Mouse (Mus musculus): ENCODE data around the gene Gm1673. TPM values are rescaled to one million over a fixed set of nuclear protein-coding genes. Genes with fewer than 3 reads are reported as not detected.

Gene Gm1673
- polyA plus RNA-seq (2014; fragmentation: Nextera tagmentation; extraction: Ambion mirVana), result 57.5 and 61.1 TPM in 2 replicates

DNA sequence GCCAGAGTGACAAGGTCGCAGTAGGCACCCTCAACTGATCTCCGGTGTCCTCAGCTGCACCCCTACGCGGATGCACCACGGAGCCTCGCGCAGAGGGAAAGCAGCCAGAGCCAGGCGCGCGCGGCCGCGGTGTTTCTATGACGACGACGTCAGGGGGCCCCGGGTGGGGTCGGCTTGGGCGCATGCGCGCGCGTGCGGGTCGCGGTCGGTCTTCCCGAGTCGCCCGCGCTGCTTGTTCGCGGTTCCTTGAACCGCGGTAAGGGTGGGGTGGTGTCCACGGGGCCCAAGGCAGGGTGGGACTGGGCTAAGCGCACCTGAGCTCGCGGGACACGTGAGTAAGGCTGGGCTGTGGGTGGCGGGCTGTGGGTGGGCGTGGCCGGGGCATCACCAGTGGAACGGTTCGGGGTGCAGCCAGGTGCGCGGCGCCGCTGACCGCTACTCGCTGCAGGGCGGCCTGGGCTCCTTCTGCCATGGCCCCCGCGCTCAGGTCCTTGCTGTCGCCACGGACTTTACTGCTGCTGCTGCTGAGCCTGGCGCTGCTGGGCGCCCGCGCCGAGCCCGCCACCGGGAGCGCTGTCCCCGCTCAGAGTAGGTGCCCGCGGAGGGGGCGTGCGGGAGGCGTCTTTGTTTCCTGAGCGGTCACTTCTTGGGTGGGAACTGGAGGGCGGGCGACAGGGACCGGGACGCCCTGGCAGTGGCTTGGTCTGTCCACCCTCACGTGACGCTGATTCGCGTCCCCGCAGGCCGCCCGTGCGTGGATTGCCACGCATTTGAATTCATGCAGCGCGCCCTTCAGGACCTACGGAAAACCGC lies at the start of gene Gm1673:
Gene Gm1673, plus strand, starts transcription at position 125 of the 813 bp plus-strand sequence.
- Histone ChIP-seq H3K36me3 (ENCODE audit: insufficient read depth) (no peaks in the 10 kb centered on the region), H3K27ac (ENCODE audit: low read depth) (no peak within 1 kb of the TSS; the same call in 1 of the 2 replicates)
- peak; percentile 89 for ATAC-seq (ENCODE audit: insufficient read depth)

DNA sequence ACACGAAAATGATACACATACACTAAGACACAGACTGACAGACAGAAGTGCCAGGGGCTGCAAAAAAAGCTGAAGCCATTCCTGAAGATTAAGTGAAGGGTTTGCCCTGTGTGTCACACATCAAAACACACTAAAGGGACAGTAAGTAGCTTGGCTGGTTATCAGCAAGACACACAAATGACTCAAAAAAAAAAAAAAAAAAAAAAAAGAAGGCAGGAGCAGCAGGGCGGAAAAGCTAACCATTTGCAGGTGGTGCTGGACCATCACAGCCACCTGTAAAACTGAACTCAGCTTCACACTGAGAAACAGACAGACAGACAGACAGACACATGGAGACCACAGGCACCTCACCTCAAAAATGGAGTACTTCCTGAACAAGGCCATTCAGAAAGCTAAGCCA lies 49.2 kb upstream of the Gm1673 start:
- H3K4me1 ChIP-seq (ENCODE audit: insufficient read depth), result peaks cover 10% of the 10 kb centered on the region
- H3K27ac ChIP-seq (ENCODE audit: low read depth), result no peak overlapping the region
- ATAC-seq (ENCODE audit: insufficient read depth) (no peak), DNase-seq (no peak)
- peak overlapping the region; percentile 87 for H3K4me2 ChIP-seq
- H3K4me3 ChIP-seq (ENCODE audit: low read depth, low read length), result peak overlapping the region; percentile 89
- H3K9me3 ChIP-seq (ENCODE audit: low read depth, low read length), result no peaks in the 10 kb centered on the region; the same call in 1 of the 2 replicates
- peaks cover 18% of the 10 kb centered on the region for H3K36me3 ChIP-seq (ENCODE audit: insufficient read depth)
- H3K9ac ChIP-seq, result no peak overlapping the region
- H3K27me3 ChIP-seq (ENCODE audit: insufficient read depth, low read length), result no peaks in the 10 kb centered on the region
- no peak for TF ChIP-seq CTCF (IDR thresholded peaks at IDR 0.05; ENCODE audit: low read depth)
- WGBS, result 81% methylated on average over 2 of the region's 2 CpGs

More for the DNA sequence above, at the start of gene Gm1673:
- DNase-seq, result peak; percentile 95
- TF ChIP-seq CTCF (IDR thresholded peaks at IDR 0.05; ENCODE audit: low read depth), result peak; percentile 20
- under 1% methylated on average over 87 of the region's 88 CpGs for WGBS
- no peaks in the 10 kb centered on the region for H3K27me3 ChIP-seq (ENCODE audit: insufficient read depth, low read length)
- peaks cover 6% of the 10 kb centered on the region; the same call in 1 of the 2 replicates for H3K4me1 ChIP-seq (ENCODE audit: insufficient read depth)
- H3K9ac ChIP-seq, result peak within 1 kb of the TSS; percentile 72
- peak within 1 kb of the TSS; percentile 96 for H3K4me2 ChIP-seq
- no peaks in the 10 kb centered on the region for H3K9me3 ChIP-seq (ENCODE audit: low read depth, low read length)
- peak within 1 kb of the TSS; percentile 85 for H3K4me3 ChIP-seq (ENCODE audit: low read depth, low read length)

DNA sequence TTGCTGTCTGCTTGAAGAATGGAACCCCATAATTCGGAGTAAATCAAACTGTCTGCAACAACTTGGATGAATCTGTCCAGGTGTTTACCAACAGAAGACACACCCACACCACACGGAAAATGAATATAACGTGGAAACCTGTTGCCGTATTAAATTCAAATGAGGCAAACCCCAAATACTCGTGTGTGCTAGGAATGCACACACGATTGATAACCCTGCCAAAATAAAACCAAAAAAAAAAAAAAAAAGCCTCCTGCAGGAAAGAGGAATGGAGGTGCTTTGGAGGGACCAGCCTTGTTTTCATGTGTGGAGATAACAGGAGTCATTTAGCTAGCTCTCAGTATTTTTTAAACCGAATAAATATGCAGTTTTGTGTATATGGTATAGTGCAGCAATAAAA lies 48.4 kb upstream of the Gm1673 start:
- Histone ChIP-seq H3K27me3 (ENCODE audit: insufficient read depth, low read length) (no peaks in the 10 kb centered on the region), H3K4me3 (ENCODE audit: low read depth, low read length) (peak overlapping the region; percentile 89), H3K27ac (ENCODE audit: low read depth) (no peak overlapping the region), H3K4me1 (ENCODE audit: insufficient read depth) (peaks cover 10% of the 10 kb centered on the region), H3K9ac (no peak overlapping the region), H3K9me3 (ENCODE audit: low read depth, low read length) (0 out of 2 replicates have a peak, but pooled peaks cover under 1% of the 10 kb centered on the region), H3K4me2 (peak overlapping the region; percentile 87), H3K36me3 (ENCODE audit: insufficient read depth) (peaks cover 12% of the 10 kb centered on the region)
- no peak for TF ChIP-seq CTCF (IDR thresholded peaks at IDR 0.05; ENCODE audit: low read depth)
- WGBS, result 69% methylated on average over 7 of the region's 7 CpGs
- ATAC-seq (ENCODE audit: insufficient read depth) (no peak), DNase-seq (no peak)

DNA sequence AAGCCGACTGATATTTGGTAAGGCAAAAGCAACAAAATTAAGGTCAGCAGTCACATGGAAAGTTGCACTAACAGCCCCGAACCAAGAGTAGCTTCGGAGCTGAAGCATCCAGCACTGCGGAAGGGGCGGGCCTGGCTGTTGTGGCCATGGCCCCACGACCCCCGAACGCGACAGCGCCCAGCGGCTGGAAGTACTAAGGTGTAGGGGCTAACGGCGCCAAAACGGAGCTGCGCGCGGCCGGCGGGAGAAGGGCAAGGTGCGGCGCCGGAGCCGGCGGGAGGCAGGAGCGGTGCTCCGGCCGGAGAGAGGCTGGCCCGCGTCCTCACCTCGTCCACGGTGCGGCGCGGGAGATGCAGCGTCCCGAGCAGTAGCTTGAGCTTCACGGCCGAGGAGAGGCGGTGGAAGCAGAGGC lies 47.5 kb upstream of the Gm1673 start:
- H3K9ac ChIP-seq, result peak overlapping the region; percentile 90
- peak; percentile 69 for DNase-seq
- no peaks in the 10 kb centered on the region for H3K27me3 ChIP-seq (ENCODE audit: insufficient read depth, low read length)
- peak; percentile 62 for ATAC-seq (ENCODE audit: insufficient read depth)
- peaks cover 10% of the 10 kb centered on the region for H3K4me1 ChIP-seq (ENCODE audit: insufficient read depth)
- peaks cover 5% of the 10 kb centered on the region; the same call in 1 of the 2 replicates for H3K36me3 ChIP-seq (ENCODE audit: insufficient read depth)
- H3K4me2 ChIP-seq, result peak overlapping the region; percentile 87
- H3K4me3 ChIP-seq (ENCODE audit: low read depth, low read length), result peak overlapping the region; percentile 89
- peaks cover 5% of the 10 kb centered on the region; the same call in 1 of the 2 replicates for H3K9me3 ChIP-seq (ENCODE audit: low read depth, low read length)
- peak; percentile 18; the same call in 1 of the 2 replicates for TF ChIP-seq CTCF (IDR thresholded peaks at IDR 0.05; ENCODE audit: low read depth)
- H3K27ac ChIP-seq (ENCODE audit: low read depth), result peak overlapping the region; percentile 93
- WGBS, result under 1% methylated on average over 39 of the region's 39 CpGs

DNA sequence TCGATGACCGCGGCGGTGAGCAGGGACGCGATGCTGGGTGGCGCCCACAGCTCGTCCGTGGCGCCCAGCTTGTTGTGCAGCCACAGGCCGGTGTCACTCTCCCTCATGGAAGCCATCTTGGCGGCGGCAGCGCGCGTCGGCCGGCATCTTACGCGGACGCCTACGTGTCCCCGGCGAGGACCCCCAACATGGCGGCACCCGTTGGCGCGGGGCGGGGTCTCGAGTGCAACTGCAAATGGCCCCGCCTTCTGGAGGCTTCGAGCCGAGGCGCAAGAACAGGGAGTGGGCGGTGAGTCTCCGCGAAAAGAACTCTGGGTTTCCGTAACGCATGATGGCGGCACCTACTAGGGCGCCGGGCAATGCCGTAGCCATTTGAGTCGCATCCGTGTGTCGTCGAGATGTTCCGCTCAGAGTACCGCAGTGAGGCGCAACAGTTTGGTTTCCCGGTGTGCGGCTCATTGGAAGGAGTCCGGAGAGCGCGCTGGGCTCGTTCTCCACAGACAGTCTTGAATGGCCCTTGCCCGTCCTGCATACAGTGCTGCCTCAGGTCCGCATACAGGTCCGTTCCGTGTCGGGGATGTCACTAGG lies 47.0 kb upstream of the Gm1673 start, which contains the start of gene Nelfa:
Gene Nelfa, minus strand, starts transcription at position 294 of the 588 bp plus-strand sequence.
- DNase-seq, result peak; percentile 100
- no peak; the same call in 1 of the 2 replicates for TF ChIP-seq CTCF (IDR thresholded peaks at IDR 0.05; ENCODE audit: low read depth)
- under 1% methylated on average over 61 of the region's 61 CpGs for WGBS
- H3K36me3 ChIP-seq (ENCODE audit: insufficient read depth), result peaks cover 5% of the 10 kb centered on the region; the same call in 1 of the 2 replicates
- peak; percentile 98 for ATAC-seq (ENCODE audit: insufficient read depth)
- H3K4me1 ChIP-seq (ENCODE audit: insufficient read depth), result peaks cover 10% of the 10 kb centered on the region
- H3K9ac ChIP-seq, result peak within 1 kb of the TSS; percentile 90
- H3K27ac ChIP-seq (ENCODE audit: low read depth), result peak within 1 kb of the TSS; percentile 93
- H3K27me3 ChIP-seq (ENCODE audit: insufficient read depth, low read length), result no peaks in the 10 kb centered on the region
- peak within 1 kb of the TSS; percentile 87 for H3K4me2 ChIP-seq
- H3K4me3 ChIP-seq (ENCODE audit: low read depth, low read length), result peak within 1 kb of the TSS; percentile 89
- H3K9me3 ChIP-seq (ENCODE audit: low read depth, low read length), result peaks cover 5% of the 10 kb centered on the region; the same call in 1 of the 2 replicates

DNA sequence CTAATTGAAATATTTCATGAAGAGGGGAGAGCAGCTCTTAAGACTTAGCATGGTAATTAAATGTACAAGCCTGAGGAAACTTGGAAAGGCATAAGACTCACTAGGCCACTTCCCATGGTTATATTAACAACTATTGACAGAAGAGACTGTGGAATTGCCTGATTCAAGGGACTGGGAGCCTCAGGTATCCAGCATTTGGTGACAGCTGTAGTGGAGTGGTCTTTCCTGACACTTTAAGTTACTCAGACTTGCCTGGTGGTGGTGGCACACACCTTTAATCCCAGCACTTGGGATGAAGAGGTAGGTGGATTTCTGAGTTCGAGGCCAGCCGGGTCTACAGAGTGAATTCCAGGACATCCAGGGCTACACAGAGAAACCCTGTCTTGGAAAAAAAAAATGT lies 46.0 kb upstream of the Gm1673 start:
- Histone ChIP-seq H3K4me2 (peak overlapping the region; percentile 87), H3K27ac (ENCODE audit: low read depth) (no peak overlapping the region), H3K9ac (peak overlapping the region; percentile 90), H3K9me3 (ENCODE audit: low read depth, low read length) (peaks cover 11% of the 10 kb centered on the region; the same call in 1 of the 2 replicates), H3K4me3 (ENCODE audit: low read depth, low read length) (peak overlapping the region; percentile 89), H3K36me3 (ENCODE audit: insufficient read depth) (peaks cover 5% of the 10 kb centered on the region; the same call in 1 of the 2 replicates), H3K27me3 (ENCODE audit: insufficient read depth, low read length) (no peaks in the 10 kb centered on the region), H3K4me1 (ENCODE audit: insufficient read depth) (peaks cover 10% of the 10 kb centered on the region)
- WGBS, result 100% methylated on average over 2 of the region's 2 CpGs
- DNase-seq, result no peak
- no peak for ATAC-seq (ENCODE audit: insufficient read depth)
- no peak for TF ChIP-seq CTCF (IDR thresholded peaks at IDR 0.05; ENCODE audit: low read depth)

All from lung, embryonic 14.5 days (tissue).